Mouse (Mus musculus) myocyte (in vitro differentiated cells): ENCODE measurements around the gene Rtn2.

ENCODE experiments used
- CEBPB ChIP-seq: IDR thresholded peaks from 2 replicates; pipeline ENCODE4 v1.6.1; 2011; ENCODE audit warnings: mild to moderate bottlenecking, moderate library complexity; ENCODE audit not compliant: poor library complexity, insufficient read depth, severe bottlenecking
- POLR2A ChIP-seq: IDR thresholded peaks from one replicate; pipeline ENCODE4 v1.6.1; 2011; ENCODE audit warnings: low read depth, mild to moderate bottlenecking, control low read depth, moderate library complexity; ENCODE audit not compliant: insufficient read length
- TCF12 ChIP-seq: IDR thresholded peaks from one replicate; pipeline ENCODE4 v1.6.1; 2011; ENCODE audit warnings: mild to moderate bottlenecking, control low read depth; ENCODE audit not compliant: poor library complexity, insufficient read depth, severe bottlenecking

GRCm38 (mm10) chr7:19282791-19283405, 474 bp downstream of the Rtn2 start:
- TF ChIP-seq POLR2A (no peak), TCF12 (no peak), CEBPB (no peak)
